Mouse (Mus musculus) neural tube, embryonic 11.5 days (tissue): ENCODE data around the gene Cd3e. TPM values are rescaled to one million over a fixed set of nuclear protein-coding genes. Genes with fewer than 3 reads are reported as not detected.

Experiments
- ATAC-seq: fragments of 200-750 bp; cut with Nextera tagmentation; 2 replicates; pipeline ENCODE4 v1.8.0; 2017; ENCODE audit warnings: moderate number of reproducible peaks, mild to moderate bottlenecking, moderate TSS enrichment, moderate library complexity; ENCODE audit not compliant: insufficient read depth, low FRiP score, low TSS enrichment
- DNase-seq: peaks from one replicate; pipeline ENCODE4 v3.0.0-alpha.2; 2015; ENCODE audit warnings: low spot score
- H3K27ac ChIP-seq: fragments of 300-500 bp; sonication (generic); 2 replicates; pipeline ENCODE4 v1.5.1; 2014; ENCODE audit warnings: low read depth, mild to moderate bottlenecking, low read length
- H3K27me3 ChIP-seq: fragments of 300-500 bp; sonication (generic); 2 replicates; pipeline ENCODE4 v1.6.1; 2014; ENCODE audit warnings: mild to moderate bottlenecking, low read length, mixed read lengths; ENCODE audit not compliant: control insufficient read depth, insufficient read depth
- H3K36me3 ChIP-seq: fragments of 300-500 bp; sonication (generic); 2 replicates; pipeline ENCODE4 v1.6.1; 2014; ENCODE audit warnings: mild to moderate bottlenecking, low read length, moderate library complexity, mixed read lengths; ENCODE audit not compliant: control insufficient read depth, insufficient read depth
- H3K4me1 ChIP-seq: fragments of 300-500 bp; sonication (generic); 2 replicates; pipeline ENCODE4 v1.6.1; 2014; ENCODE audit warnings: low read length, mixed read lengths; ENCODE audit not compliant: control insufficient read depth, insufficient read depth
- H3K4me2 ChIP-seq: fragments of 300-500 bp; sonication (generic); 2 replicates; pipeline ENCODE4 v1.6.1; 2014; ENCODE audit warnings: low read depth, mild to moderate bottlenecking, moderate library complexity
- H3K4me3 ChIP-seq: fragments of 300-500 bp; sonication (generic); 2 replicates; pipeline ENCODE4 v1.5.1; 2014; ENCODE audit warnings: low read depth, low read length
- H3K9ac ChIP-seq: fragments of 300-500 bp; sonication (generic); 2 replicates; pipeline ENCODE4 v1.6.1; 2014; ENCODE audit warnings: mild to moderate bottlenecking, low read length
- H3K9me3 ChIP-seq: fragments of 300-500 bp; sonication (generic); 2 replicates; pipeline ENCODE4 v1.6.1; 2016; ENCODE audit warnings: low read length; ENCODE audit not compliant: control insufficient read depth
- WGBS: fragments of 180-500 bp; shearing (Covaris S2); extraction: QIAGEN DNeasy Blood & Tissue Kit; methylation state at CpG from one replicate; pipeline ENCODE4 v1.1.7; 2014; 5-methylcytosine and 5-hydroxymethylcytosine counted together
- polyA plus RNA-seq: library from polyadenylated mRNA; unstranded; fragments of >200 nt; fragmentation: Nextera tagmentation; extraction: Ambion mirVana; gene quantifications from 2 replicates; pipeline ENCODE4 v1.2.1, GENCODE M21; 2014

The Cd3e gene
- polyA plus RNA-seq, 1 experiment from 2014 or later = not detected

GRCm38 (mm10) chr9:44992271-44992670, 17.2 kb downstream of the Cd3e start:
- Histone ChIP-seq H3K4me3 (no peak overlapping the region), H3K27me3 (no peaks in the 10 kb centered on the region), H3K36me3 (no peaks in the 10 kb centered on the region), H3K9ac (no peak overlapping the region), H3K4me1 (no peaks in the 10 kb centered on the region), H3K27ac (no peak overlapping the region), H3K4me2 (no peak overlapping the region), H3K9me3 (no peaks in the 10 kb centered on the region)
- no peak for ATAC-seq
- DNase-seq = no peak

DNA sequence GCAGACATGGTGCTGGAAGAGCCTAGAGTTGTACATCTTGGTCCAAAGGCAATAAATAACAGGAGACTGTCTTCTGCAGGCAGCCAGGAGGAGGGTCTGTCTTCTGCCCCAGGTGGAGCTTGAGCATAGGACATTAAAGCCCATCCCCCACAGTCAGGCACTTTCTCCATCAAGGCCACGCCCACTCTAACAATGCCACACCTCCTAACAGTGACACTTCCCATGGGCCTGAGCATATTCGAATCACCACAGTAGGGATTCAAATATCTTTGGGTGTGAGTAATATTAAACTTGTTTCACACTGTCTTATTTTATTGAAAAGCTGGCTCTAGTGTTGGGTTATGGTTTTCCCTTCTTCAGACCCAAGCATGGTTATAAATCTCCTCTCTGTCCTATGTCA, 17.6 kb downstream of the Cd3e start:
- H3K9me3 ChIP-seq = no peaks in the 10 kb centered on the region
- H3K27ac ChIP-seq = no peak overlapping the region
- DNase-seq = no peak
- no peaks in the 10 kb centered on the region for H3K27me3 ChIP-seq
- H3K9ac ChIP-seq = no peak overlapping the region
- no peak overlapping the region for H3K4me2 ChIP-seq
- 87% methylated on average over 2 of the region's 2 CpGs for WGBS
- no peak overlapping the region for H3K4me3 ChIP-seq
- no peak for ATAC-seq
- H3K36me3 ChIP-seq = no peaks in the 10 kb centered on the region
- H3K4me1 ChIP-seq = no peaks in the 10 kb centered on the region

GRCm38 (mm10) chr9:44986976-44987375, 22.5 kb downstream of the Cd3e start:
- no peak for ATAC-seq
- Histone ChIP-seq H3K36me3 (no peaks in the 10 kb centered on the region), H3K27me3 (no peaks in the 10 kb centered on the region), H3K9ac (no peak overlapping the region), H3K4me1 (no peaks in the 10 kb centered on the region), H3K9me3 (no peaks in the 10 kb centered on the region), H3K27ac (no peak overlapping the region), H3K4me3 (no peak overlapping the region), H3K4me2 (no peak overlapping the region)
- no peak for DNase-seq
- 82% methylated on average over 5 of the region's 5 CpGs for whole genome bisulfite sequencing

DNA sequence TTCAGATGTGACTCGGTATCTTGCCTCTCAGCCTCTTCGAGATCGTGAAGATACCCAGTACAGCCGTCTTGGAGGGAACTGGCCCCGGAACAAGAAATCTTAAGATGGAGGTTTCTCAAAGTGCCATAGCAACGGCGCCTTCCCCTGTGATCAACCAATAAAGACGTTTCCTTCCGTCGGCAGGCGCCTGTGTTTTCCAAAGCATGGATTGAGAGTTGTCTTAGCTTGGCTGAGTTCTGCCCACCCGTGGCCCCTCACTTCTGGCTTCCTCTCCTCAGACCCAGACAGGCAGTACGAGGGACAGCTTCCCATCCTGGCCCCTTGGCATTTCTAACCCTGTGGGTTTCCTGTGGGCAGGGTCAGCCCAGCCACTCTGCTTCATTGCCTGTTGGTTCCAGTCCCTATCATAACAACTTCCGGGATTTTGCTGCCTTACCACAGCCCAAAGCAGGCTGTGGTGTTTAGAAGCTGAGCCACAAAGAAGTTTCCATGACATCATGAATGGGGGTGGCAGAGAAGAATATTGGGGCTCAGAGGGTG, 23.1 kb downstream of the Cd3e start:
- no peaks in the 10 kb centered on the region for H3K27me3 ChIP-seq
- no peaks in the 10 kb centered on the region for H3K4me1 ChIP-seq
- no peak overlapping the region for H3K27ac ChIP-seq
- H3K9me3 ChIP-seq = no peaks in the 10 kb centered on the region
- no peak overlapping the region for H3K4me2 ChIP-seq
- ATAC-seq (no peak), DNase-seq (no peak)
- no peaks in the 10 kb centered on the region for H3K36me3 ChIP-seq
- WGBS = 79% methylated on average over 14 of the region's 14 CpGs
- no peak overlapping the region for H3K9ac ChIP-seq
- no peak overlapping the region for H3K4me3 ChIP-seq

DNA sequence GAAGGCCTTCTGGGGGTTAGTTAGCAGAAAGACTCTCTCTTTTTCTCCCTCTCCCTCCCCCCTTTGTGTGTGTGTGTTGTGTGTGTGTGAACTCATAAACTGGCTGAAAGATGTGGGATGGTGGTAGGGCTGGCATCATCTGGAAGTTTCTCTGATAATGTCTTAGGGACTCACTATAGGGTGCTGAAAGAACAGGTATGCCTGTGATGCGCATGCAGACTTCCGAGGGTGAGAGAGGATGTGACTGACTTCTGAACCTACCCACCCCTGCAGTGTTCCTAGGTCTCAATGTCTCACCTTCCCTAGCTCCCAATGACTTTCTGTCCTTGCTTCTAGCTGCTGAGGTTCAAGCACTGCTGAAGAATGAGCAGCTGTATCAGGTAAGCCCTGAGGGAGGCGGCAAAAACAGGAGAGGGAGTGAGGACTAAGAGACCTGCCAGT, 23.7 kb downstream of the Cd3e start:
- DNase-seq (no peak), ATAC-seq (no peak)
- Histone ChIP-seq H3K4me1 (no peaks in the 10 kb centered on the region), H3K4me3 (no peak overlapping the region), H3K27me3 (no peaks in the 10 kb centered on the region), H3K9ac (no peak overlapping the region), H3K27ac (no peak overlapping the region), H3K4me2 (no peak overlapping the region), H3K36me3 (no peaks in the 10 kb centered on the region), H3K9me3 (no peaks in the 10 kb centered on the region)
- WGBS = 76% methylated on average over 3 of the region's 3 CpGs

DNA sequence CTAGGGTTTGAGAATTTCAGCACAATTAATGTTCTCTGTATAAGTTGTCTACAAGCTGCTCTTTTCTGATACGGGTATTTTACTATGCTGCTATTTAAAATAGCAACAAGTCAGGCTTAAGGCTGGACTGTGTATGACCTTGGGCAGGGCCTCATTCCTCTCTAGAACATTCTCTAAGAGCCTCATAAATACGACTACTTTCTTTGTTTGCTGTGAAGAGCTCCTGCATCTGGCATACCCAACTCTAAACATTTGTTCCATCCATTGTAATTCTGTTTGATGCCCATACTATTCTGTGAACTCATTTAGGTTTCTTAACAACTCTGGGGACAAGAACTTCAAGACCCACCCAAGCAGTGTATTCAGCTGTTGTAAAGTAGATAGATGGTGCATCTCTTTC, 26.4 kb downstream of the Cd3e start:
- Histone ChIP-seq H3K9ac (no peak overlapping the region), H3K9me3 (no peaks in the 10 kb centered on the region), H3K4me3 (no peak overlapping the region), H3K36me3 (no peaks in the 10 kb centered on the region), H3K4me1 (no peaks in the 10 kb centered on the region), H3K4me2 (no peak overlapping the region), H3K27me3 (no peaks in the 10 kb centered on the region), H3K27ac (no peak overlapping the region)
- WGBS = 82% methylated on average over 2 of the region's 2 CpGs
- DNase-seq (no peak), ATAC-seq (no peak)

DNA sequence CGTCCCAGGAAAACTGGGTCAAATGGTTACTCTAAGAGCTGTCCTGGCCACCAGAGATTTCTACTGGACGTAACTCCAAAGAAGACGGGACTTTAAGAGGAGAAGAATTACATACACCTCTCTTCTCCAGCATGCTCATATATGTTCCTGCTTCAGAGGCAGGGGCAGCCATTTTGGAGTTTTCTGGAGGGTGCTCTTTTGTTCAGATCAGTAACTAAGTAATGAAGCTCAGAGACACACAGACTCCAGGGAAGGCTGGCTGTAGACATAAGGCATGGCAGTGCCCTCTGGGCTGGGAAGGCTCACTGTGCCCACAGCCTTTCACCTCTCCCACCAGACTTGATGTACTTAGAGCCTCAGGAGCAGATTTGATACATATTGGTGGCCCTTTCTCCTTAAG, 26.9 kb downstream of the Cd3e start:
- no peak overlapping the region for H3K27ac ChIP-seq
- ATAC-seq (no peak), DNase-seq (no peak)
- no peaks in the 10 kb centered on the region for H3K4me1 ChIP-seq
- 81% methylated on average over 3 of the region's 3 CpGs for WGBS
- no peak overlapping the region for H3K4me2 ChIP-seq
- no peak overlapping the region for H3K9ac ChIP-seq
- no peaks in the 10 kb centered on the region for H3K27me3 ChIP-seq
- H3K9me3 ChIP-seq = no peaks in the 10 kb centered on the region
- H3K36me3 ChIP-seq = no peaks in the 10 kb centered on the region
- H3K4me3 ChIP-seq = no peak overlapping the region

DNA sequence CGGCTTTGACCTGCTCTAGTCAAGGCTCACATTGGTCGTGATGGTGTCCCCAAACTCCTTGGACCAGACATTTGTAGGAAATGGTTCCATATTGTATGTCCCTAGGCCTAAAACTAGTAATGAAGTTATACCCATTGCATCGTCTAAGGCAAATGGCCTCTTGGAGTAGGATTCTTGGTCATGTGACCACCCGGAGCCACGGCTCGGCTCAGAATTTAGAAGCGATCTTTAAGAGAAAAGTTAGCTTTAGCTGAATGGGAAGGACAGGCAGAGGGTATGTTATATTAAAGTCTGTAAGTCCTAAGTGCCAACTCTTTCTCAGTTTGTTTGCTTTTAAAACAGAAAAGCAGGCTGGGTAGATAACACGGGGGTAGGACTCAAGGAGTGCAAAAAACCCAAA, 27.3 kb downstream of the Cd3e start:
- no peak for ATAC-seq
- Histone ChIP-seq H3K9ac (no peak overlapping the region), H3K4me3 (no peak overlapping the region), H3K9me3 (no peaks in the 10 kb centered on the region), H3K4me1 (no peaks in the 10 kb centered on the region), H3K27me3 (no peaks in the 10 kb centered on the region), H3K27ac (no peak overlapping the region), H3K4me2 (no peak overlapping the region), H3K36me3 (no peaks in the 10 kb centered on the region)
- 93% methylated on average over 8 of the region's 8 CpGs for WGBS
- no peak for DNase-seq

DNA sequence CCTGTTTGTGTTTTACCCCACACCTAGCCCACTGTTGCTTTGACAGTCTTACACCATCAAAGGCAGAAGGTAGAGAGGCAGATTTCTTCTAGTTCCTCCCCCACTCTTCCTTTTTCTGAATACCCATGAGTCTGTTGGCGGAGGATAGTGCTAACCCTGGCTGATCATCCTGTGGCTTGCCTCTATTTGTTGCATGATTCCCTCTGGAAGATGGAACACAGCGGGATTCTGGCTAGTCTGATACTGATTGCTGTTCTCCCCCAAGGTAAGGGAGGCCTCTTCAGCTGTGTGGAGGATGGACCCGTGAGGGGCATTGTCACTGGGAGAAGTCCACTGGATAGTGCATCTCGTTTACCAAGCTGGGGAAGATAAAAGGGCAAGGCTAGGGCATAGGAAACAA, 27.8 kb downstream of the Cd3e start, which contains the start of gene Cd3d:
TSS of gene Cd3d (plus strand) at position 111 of the 400 bp plus-strand sequence.
- Histone ChIP-seq H3K4me1 (no peaks in the 10 kb centered on the region), H3K36me3 (no peaks in the 10 kb centered on the region), H3K27ac (no peak within 1 kb of the TSS), H3K27me3 (no peaks in the 10 kb centered on the region), H3K4me2 (no peak within 1 kb of the TSS), H3K9ac (no peak within 1 kb of the TSS), H3K9me3 (no peaks in the 10 kb centered on the region), H3K4me3 (no peak within 1 kb of the TSS)
- 81% methylated on average over 4 of the region's 4 CpGs for WGBS
- ATAC-seq = no peak
- no peak for DNase-seq
